Mouse (Mus musculus): Measurements from ENCODE around the gene Cfap54. TPM values are rescaled to one million over a fixed set of nuclear protein-coding genes. Genes with fewer than 3 reads are reported as not detected.

Gene Cfap54
- polyA plus RNA-seq, 1 experiment = 0.09 TPM

DNA sequence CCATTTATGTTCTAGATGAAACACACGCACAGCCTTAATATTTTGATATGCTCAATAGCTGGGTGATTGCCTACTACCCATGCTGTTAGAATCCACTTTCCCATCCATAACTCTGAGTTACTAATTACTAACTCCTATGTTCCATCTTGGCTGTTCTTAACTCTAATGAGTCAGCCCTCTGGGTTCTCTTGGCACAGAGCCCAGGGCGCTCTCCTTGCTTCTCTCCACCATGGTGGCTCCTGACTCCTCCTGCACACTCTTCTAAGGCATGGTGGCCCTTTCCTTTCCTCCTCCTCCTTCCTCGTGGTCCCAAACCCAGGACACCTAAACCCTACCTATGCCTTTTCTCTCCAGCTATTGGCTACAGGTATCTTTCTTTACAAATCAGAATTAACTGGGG is 153.2 kb downstream of the Cfap54 start:
- H3K4me1 ChIP-seq (ENCODE audit: control insufficient read depth) = no peaks in the 10 kb centered on the region
- TF ChIP-seq GATA1 (IDR thresholded peaks at IDR 0.05; ENCODE audit: low read length) (no peak), TAL1 (IDR thresholded peaks at IDR 0.05; ENCODE audit: low read length) (no peak)
- H3K36me3 ChIP-seq (ENCODE audit: control insufficient read depth) = no peaks in the 10 kb centered on the region

DNA sequence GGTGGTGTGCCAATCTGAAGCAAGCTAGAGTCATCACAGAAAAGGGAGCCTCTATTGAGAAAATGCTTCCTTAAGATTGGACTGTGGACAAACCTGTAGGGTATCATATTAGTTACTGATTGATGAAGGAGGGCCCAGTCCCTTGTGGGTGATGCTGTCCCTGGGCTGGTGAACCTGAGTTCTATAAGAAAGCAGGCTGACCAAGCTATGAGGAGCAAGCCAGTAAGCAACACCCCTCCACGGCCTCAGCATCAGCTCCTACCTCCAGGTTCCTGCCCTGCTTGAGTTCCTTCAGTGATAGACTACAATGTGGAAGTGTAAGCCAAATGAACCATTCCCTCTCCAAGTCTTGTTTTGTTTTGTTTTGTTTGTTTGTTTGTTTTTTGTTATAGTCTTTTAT is 162.9 kb downstream of the Cfap54 start:
- TF ChIP-seq TAL1 (IDR thresholded peaks at IDR 0.05; ENCODE audit: low read length) (no peak), GATA1 (IDR thresholded peaks at IDR 0.05; ENCODE audit: low read length) (no peak)
- Histone ChIP-seq H3K4me1 (ENCODE audit: control insufficient read depth) (no peaks in the 10 kb centered on the region), H3K27me3 (ENCODE audit: control insufficient read depth) (no peaks in the 10 kb centered on the region), H3K36me3 (ENCODE audit: control insufficient read depth) (no peaks in the 10 kb centered on the region), H3K9me3 (ENCODE audit: control insufficient read depth, low read length) (no peaks in the 10 kb centered on the region), H3K4me3 (replicated peaks) (no peak overlapping the region)

More for the DNA sequence above, 153.2 kb downstream of the Cfap54 start:
- Histone ChIP-seq H3K9me3 (ENCODE audit: control insufficient read depth, low read length) (no peaks in the 10 kb centered on the region), H3K27me3 (ENCODE audit: control insufficient read depth) (no peaks in the 10 kb centered on the region), H3K4me3 (replicated peaks) (no peak overlapping the region)

DNA sequence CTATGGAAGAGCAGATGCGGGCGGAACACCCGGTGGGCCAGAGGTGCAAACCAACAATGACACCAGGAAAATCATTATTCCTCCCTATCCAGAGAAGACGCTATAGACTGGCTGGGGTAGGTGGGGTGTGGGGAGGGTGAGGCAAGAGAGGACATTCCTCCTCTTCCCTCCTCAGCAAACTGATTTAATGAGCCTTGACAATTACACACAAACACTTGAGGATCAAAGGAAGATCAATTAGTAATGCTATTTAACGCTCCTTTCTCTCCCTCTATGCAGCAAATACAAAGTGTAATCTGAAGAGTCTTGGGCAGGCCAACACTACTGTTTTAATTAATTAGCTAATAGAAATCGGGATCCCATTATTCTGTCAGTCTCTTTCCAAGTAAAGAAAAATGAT is 174.2 kb downstream of the Cfap54 start:
- H3K4me3 ChIP-seq (replicated peaks) = no peak overlapping the region
- H3K27me3 ChIP-seq (ENCODE audit: control insufficient read depth) = no peaks in the 10 kb centered on the region
- H3K4me1 ChIP-seq (ENCODE audit: control insufficient read depth) = no peaks in the 10 kb centered on the region
- H3K36me3 ChIP-seq (ENCODE audit: control insufficient read depth) = no peaks in the 10 kb centered on the region
- TF ChIP-seq TAL1 (IDR thresholded peaks at IDR 0.05; ENCODE audit: low read length) = no peak
- H3K9me3 ChIP-seq (ENCODE audit: control insufficient read depth, low read length) = no peaks in the 10 kb centered on the region

DNA sequence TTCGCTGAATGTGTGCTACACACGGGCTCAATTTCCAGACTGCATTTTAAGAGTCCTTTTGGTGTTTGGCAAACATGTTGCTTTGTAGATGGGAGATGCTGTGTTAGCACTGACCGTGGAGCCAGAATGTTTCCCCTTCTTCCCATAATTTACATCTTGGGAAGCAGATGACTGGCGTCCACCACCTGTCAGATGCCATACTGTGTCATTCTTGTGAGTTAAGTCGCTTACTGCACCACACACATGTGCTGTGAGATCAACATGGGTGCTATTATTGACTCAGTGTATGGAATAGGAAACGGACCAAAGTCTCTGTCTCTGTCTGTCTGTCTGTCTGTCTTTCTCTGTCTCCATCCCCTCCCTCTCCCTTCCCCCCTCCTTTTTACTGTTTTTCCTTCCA is 193.0 kb downstream of the Cfap54 start:
- Histone ChIP-seq H3K27me3 (ENCODE audit: control insufficient read depth) (no peaks in the 10 kb centered on the region), H3K36me3 (ENCODE audit: control insufficient read depth) (no peaks in the 10 kb centered on the region), H3K4me1 (ENCODE audit: control insufficient read depth) (no peaks in the 10 kb centered on the region), H3K9me3 (ENCODE audit: control insufficient read depth, low read length) (no peaks in the 10 kb centered on the region), H3K4me3 (replicated peaks) (no peak overlapping the region)
- no peak for TF ChIP-seq GATA1 (IDR thresholded peaks at IDR 0.05; ENCODE audit: low read length)
- TF ChIP-seq TAL1 (IDR thresholded peaks at IDR 0.05; ENCODE audit: low read length) = no peak

DNA sequence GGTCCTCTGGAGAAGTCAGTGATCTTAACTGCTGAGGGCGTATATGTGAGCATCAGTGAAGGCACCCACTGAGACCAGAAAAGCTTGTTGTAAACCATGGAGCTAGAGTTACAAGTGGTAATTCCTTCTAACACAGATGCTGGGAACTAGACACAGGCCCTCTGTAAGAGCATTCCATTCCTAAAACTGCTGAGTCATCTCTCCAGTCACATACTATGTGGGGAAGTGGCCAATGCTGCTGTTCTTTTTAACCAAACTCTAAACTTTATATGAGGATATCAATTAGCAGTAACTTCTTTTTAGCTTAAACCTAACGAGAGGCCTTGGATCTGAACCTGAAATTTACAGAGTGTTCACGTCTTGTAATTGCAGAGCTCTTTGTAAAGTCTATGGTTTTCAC is 203.4 kb downstream of the Cfap54 start:
- TF ChIP-seq GATA1 (IDR thresholded peaks at IDR 0.05; ENCODE audit: low read length) = no peak
- TF ChIP-seq TAL1 (IDR thresholded peaks at IDR 0.05; ENCODE audit: low read length) = no peak
- Histone ChIP-seq H3K27me3 (ENCODE audit: control insufficient read depth) (no peaks in the 10 kb centered on the region), H3K9me3 (ENCODE audit: control insufficient read depth, low read length) (no peaks in the 10 kb centered on the region), H3K36me3 (ENCODE audit: control insufficient read depth) (no peaks in the 10 kb centered on the region), H3K4me1 (ENCODE audit: control insufficient read depth) (no peaks in the 10 kb centered on the region), H3K4me3 (replicated peaks) (no peak overlapping the region)

DNA sequence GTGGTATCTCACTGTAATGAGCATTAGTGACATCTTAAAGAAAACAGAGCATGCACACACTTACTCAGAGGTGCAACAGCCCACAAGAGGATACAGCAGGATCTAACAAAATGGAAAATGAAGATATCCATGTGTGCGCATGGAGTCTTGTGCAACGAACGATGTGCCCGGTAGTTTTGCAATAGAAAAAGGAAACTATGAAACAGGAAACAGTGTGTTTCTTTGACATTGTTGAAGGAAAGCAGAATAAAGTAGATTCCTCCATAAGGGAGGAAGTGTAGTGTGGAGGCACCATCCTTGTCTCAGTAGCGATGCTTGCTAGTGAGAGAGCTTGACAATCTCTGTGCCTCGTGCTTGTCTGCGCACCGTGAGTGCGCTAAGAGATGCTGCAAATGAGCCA is 240.4 kb downstream of the Cfap54 start:
- Histone ChIP-seq H3K9me3 (ENCODE audit: control insufficient read depth, low read length) (no peaks in the 10 kb centered on the region), H3K4me3 (replicated peaks) (no peak overlapping the region), H3K27me3 (ENCODE audit: control insufficient read depth) (no peaks in the 10 kb centered on the region), H3K36me3 (ENCODE audit: control insufficient read depth) (no peaks in the 10 kb centered on the region), H3K4me1 (ENCODE audit: control insufficient read depth) (no peaks in the 10 kb centered on the region)
- no peak for TF ChIP-seq TAL1 (IDR thresholded peaks at IDR 0.05; ENCODE audit: low read length)
- TF ChIP-seq GATA1 (IDR thresholded peaks at IDR 0.05; ENCODE audit: low read length) = no peak

DNA sequence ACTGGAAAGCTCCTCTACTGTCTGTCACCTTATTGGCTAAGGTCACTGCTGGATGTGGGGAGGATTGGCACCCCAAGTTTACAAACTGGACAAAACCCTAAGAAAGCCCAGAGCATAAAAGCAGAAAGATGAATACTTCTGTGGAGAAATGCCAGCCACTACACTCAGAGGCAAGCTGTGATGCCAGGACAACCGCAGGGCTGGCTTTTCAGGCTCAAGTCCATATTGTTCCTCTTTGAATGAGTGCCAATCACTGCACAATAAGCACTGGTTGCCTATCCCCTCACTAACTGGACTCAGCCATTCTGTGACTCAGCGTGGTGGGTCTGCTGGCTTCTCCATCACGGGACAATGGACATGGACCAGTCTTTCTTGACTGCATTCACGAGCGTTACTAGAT is 243.8 kb downstream of the Cfap54 start:
- Histone ChIP-seq H3K9me3 (ENCODE audit: control insufficient read depth, low read length) (no peaks in the 10 kb centered on the region), H3K4me3 (replicated peaks) (no peak overlapping the region), H3K36me3 (ENCODE audit: control insufficient read depth) (no peaks in the 10 kb centered on the region), H3K4me1 (ENCODE audit: control insufficient read depth) (no peaks in the 10 kb centered on the region), H3K27me3 (ENCODE audit: control insufficient read depth) (no peaks in the 10 kb centered on the region)
- TF ChIP-seq GATA1 (IDR thresholded peaks at IDR 0.05; ENCODE audit: low read length) (no peak), TAL1 (IDR thresholded peaks at IDR 0.05; ENCODE audit: low read length) (no peak)

DNA sequence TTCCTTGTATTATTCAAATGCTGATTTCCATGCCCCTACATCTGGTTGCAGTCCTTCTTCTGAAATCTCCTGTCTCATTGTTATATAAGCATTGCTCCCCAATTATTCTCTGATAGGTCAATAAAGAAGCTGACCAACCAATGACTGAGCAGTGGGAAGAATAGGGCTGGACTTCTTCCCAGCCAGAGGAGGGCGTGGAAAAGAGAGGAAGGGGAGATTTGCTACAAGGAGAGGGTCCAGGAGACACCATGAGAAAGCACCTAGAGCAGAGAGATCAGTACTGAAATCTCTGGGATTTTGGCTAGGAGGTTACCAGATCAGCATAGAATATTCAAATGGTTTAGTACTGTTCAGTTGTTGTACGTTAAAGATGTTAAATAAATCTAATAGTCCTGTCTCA is 244.4 kb downstream of the Cfap54 start:
- no peaks in the 10 kb centered on the region for H3K27me3 ChIP-seq (ENCODE audit: control insufficient read depth)
- no peaks in the 10 kb centered on the region for H3K4me1 ChIP-seq (ENCODE audit: control insufficient read depth)
- H3K36me3 ChIP-seq (ENCODE audit: control insufficient read depth) = no peaks in the 10 kb centered on the region
- TF ChIP-seq TAL1 (IDR thresholded peaks at IDR 0.05; ENCODE audit: low read length) = no peak
- TF ChIP-seq GATA1 (IDR thresholded peaks at IDR 0.05; ENCODE audit: low read length) = no peak
- no peak overlapping the region for H3K4me3 ChIP-seq (replicated peaks)
- H3K9me3 ChIP-seq (ENCODE audit: control insufficient read depth, low read length) = no peaks in the 10 kb centered on the region

DNA sequence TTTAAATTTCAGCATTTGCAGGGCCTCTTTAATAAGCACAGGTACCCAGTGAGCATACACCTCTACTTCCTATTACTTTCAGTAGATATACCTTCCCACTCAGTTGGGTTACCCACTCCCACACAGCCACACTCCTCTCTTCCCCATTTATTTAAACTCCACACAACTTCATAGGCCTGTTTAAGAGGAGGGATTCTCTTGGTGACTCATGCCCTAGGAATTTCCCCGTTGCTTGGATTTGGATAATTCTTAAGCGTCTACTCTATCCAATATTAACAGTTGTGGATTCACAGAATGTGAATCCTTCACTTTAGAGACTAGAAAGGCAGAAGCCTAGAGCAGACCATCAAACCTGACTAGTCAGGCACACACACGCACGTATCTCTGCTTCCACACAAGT is 259.9 kb downstream of the Cfap54 start:
- Histone ChIP-seq H3K9me3 (ENCODE audit: control insufficient read depth, low read length) (no peaks in the 10 kb centered on the region), H3K4me3 (replicated peaks) (no peak overlapping the region), H3K36me3 (ENCODE audit: control insufficient read depth) (no peaks in the 10 kb centered on the region), H3K27me3 (ENCODE audit: control insufficient read depth) (no peaks in the 10 kb centered on the region), H3K4me1 (ENCODE audit: control insufficient read depth) (no peaks in the 10 kb centered on the region)
- TF ChIP-seq TAL1 (IDR thresholded peaks at IDR 0.05; ENCODE audit: low read length) = no peak
- TF ChIP-seq GATA1 (IDR thresholded peaks at IDR 0.05; ENCODE audit: low read length) = no peak

DNA sequence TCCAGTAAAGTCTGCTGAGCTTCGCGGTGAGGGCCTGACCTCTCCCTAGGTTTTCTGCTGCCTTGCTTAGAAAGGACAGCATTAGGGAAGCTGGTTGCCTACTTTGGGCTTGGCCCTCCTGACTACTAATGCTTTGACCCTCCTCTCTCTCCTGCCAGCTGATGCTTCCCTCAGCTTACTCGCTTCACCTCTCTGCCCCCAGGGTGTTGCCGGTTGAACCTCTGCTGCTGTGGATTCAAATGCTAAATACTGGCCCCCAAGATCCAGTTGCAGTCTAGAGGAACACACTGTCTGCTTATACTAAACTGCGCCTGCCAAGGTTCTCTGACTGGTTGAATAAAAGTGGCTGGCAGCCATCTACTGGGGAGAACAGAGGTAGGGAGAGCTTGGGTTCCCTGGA is 263.2 kb downstream of the Cfap54 start:
- TF ChIP-seq TAL1 (IDR thresholded peaks at IDR 0.05; ENCODE audit: low read length) (no peak), GATA1 (IDR thresholded peaks at IDR 0.05; ENCODE audit: low read length) (no peak)
- H3K4me1 ChIP-seq (ENCODE audit: control insufficient read depth) = no peaks in the 10 kb centered on the region
- no peak overlapping the region for H3K4me3 ChIP-seq (replicated peaks)

More for the DNA sequence above, 263.2 kb downstream of the Cfap54 start:
- H3K27me3 ChIP-seq (ENCODE audit: control insufficient read depth) = no peaks in the 10 kb centered on the region
- no peaks in the 10 kb centered on the region for H3K9me3 ChIP-seq (ENCODE audit: control insufficient read depth, low read length)
- H3K36me3 ChIP-seq (ENCODE audit: control insufficient read depth) = no peaks in the 10 kb centered on the region

Measured in erythroblast, embryonic 14.5 days (primary cell).